Mouse (Mus musculus) gastrocnemius, postnatal 36 days (tissue): ENCODE measurements around the gene Zfp853. TPM values are rescaled to one million over a fixed set of nuclear protein-coding genes. Genes with fewer than 3 reads are reported as not detected.

ENCODE experiments used
- DNase-seq, 2 experiments: peaks; one replicate each; pipeline ENCODE4 v3.0.0; 2022
- intact Hi-C: fragments of 180-260 bp; cut with DNase I; formaldehyde crosslinking; loops from one replicate; pipeline ENCODE4 v1.15.1; 2025
- long read RNA-seq, 2 experiments: library from polyadenylated mRNA; stranded (forward); transcript quantifications; one replicate each; pipeline ENCODE4 v2.0.0; 2021
- total RNA-seq, 2 experiments: library from RNA; stranded (reverse); gene quantifications; 2 replicates each; pipeline ENCODE4 v1.2.3; 2021

The Zfp853 gene
- total RNA-seq, result under 1 TPM; 0.08 to 0.12 TPM
- long read RNA-seq, experiment 1, result 0 reads
- long read RNA-seq, experiment 2, result 0 reads

- DNase-seq, result no peak
These were observed at the start of gene Zfp853 for GRCm38 (mm10) chr5:143293404-143293803. Gene Zfp853 (minus strand): TSS chr5:143293623.

GRCm38 (mm10) chr5:143339603-143340002 is 46.2 kb upstream of the Zfp853 start:
- DNase-seq, result no peak
- intact Hi-C loops, result no loop called here

More at GRCm38 (mm10) chr5:143293404-143293803, at the start of gene Zfp853:
- intact Hi-C loops, result loop anchor here (5.0 kb wide), 1 partner anchor 1351 kb away; no protein-coding TSS in a partner anchor

GRCm38 (mm10) chr5:143336559-143336958 is 43.1 kb upstream of the Zfp853 start:
- DNase-seq, result no peak
- intact Hi-C loops, result no loop called here

GRCm38 (mm10) chr5:143335089-143335460 is 41.7 kb upstream of the Zfp853 start:
- intact Hi-C loops, result no loop called here

GRCm38 (mm10) chr5:143334418-143335088 is 41.1 kb upstream of the Zfp853 start:
- intact Hi-C loops, result loop anchor here (5.0 kb wide), 1 partner anchor 88 kb away; no protein-coding TSS in a partner anchor
- DNase-seq, result no peak

More at GRCm38 (mm10) chr5:143335089-143335460, 41.7 kb upstream of the Zfp853 start:
- DNase-seq, result no peak

- peak in 1 of 2 experiments; percentile 50 for DNase-seq
- intact Hi-C loops, result loop anchor here (5.0 kb wide), 1 partner anchor 88 kb away; no protein-coding TSS in a partner anchor
These were observed 40.4 kb upstream of the Zfp853 start for GRCm38 (mm10) chr5:143333872-143334271.

- peak; percentile 84 to 86 for DNase-seq
- intact Hi-C loops, result no loop called here
These were observed 35.5 kb upstream of the Zfp853 start, which contains the start of gene Zdhhc4 for GRCm38 (mm10) chr5:143328690-143329495. Gene Zdhhc4 (minus strand): TSS chr5:143329256.

GRCm38 (mm10) chr5:143317288-143317610 is 23.8 kb upstream of the Zfp853 start:
- DNase-seq, result no peak
- intact Hi-C loops, result no loop called here

- intact Hi-C loops, result no loop called here
- no peak for DNase-seq
These were observed 23.3 kb upstream of the Zfp853 start for GRCm38 (mm10) chr5:143316605-143317287.

- intact Hi-C loops, result no loop called here
These were observed 22.1 kb upstream of the Zfp853 start for GRCm38 (mm10) chr5:143315514-143315888.

GRCm38 (mm10) chr5:143314730-143315513 is 21.5 kb upstream of the Zfp853 start, which contains the start of gene E130309D02Rik:
Gene E130309D02Rik (minus strand): TSS chr5:143315360.
- intact Hi-C loops, result no loop called here
- DNase-seq, result peak; percentile 79 to 87

More at GRCm38 (mm10) chr5:143315514-143315888, 22.1 kb upstream of the Zfp853 start:
- DNase-seq, result no peak

GRCm38 (mm10) chr5:143314183-143314729 is 20.8 kb upstream of the Zfp853 start:
- intact Hi-C loops, result no loop called here
- DNase-seq, result no peak

GRCm38 (mm10) chr5:143311886-143312285 is 18.5 kb upstream of the Zfp853 start:
- intact Hi-C loops, result no loop called here
- DNase-seq, result peak; percentile 53 to 66

GRCm38 (mm10) chr5:143309916-143310315 is 16.5 kb upstream of the Zfp853 start:
- DNase-seq, result no peak
- intact Hi-C loops, result no loop called here

GRCm38 (mm10) chr5:143308825-143309224 is 15.4 kb upstream of the Zfp853 start:
- intact Hi-C loops, result no loop called here
- DNase-seq, result no peak

- DNase-seq, result no peak
- intact Hi-C loops, result no loop called here
These were observed 10.8 kb upstream of the Zfp853 start for GRCm38 (mm10) chr5:143304251-143304650.

- DNase-seq, result no peak
- intact Hi-C loops, result no loop called here
These were observed 7.9 kb upstream of the Zfp853 start for GRCm38 (mm10) chr5:143301296-143301695.

GRCm38 (mm10) chr5:143299686-143300085 is 6.3 kb upstream of the Zfp853 start:
- no peak for DNase-seq
- intact Hi-C loops, result no loop called here

- DNase-seq, result no peak
- intact Hi-C loops, result no loop called here
These were observed 5.0 kb upstream of the Zfp853 start for GRCm38 (mm10) chr5:143298391-143298790.

GRCm38 (mm10) chr5:143297986-143298385 is 4.6 kb upstream of the Zfp853 start:
- no peak for DNase-seq
- intact Hi-C loops, result no loop called here
